Mouse (Mus musculus) liver, postnatal 0 days (tissue): ENCODE data around the gene Gabrg3. TPM values are rescaled to one million over a fixed set of nuclear protein-coding genes. Genes with fewer than 3 reads are reported as not detected.

Source experiments
- ATAC-seq: fragments of 200-750 bp; cut with Nextera tagmentation; 2 replicates; pipeline ENCODE4 v1.8.0; 2017; ENCODE audit warnings: mild to moderate bottlenecking, moderate library complexity
- DNase-seq: peaks from one replicate; pipeline ENCODE4 v3.0.0-alpha.2; 2016
- H3K27ac ChIP-seq: fragments of 300-500 bp; sonication (generic); 2 replicates; pipeline ENCODE4 v1.5.1; 2014; ENCODE audit warnings: antibody characterized with exemption, moderate library complexity, mild to moderate bottlenecking, low read depth
- H3K27me3 ChIP-seq: fragments of 300-500 bp; sonication (generic); 2 replicates; pipeline ENCODE4 v1.6.1; 2014; ENCODE audit warnings: low read length, control low read depth, mixed read lengths; ENCODE audit not compliant: insufficient read depth
- H3K36me3 ChIP-seq: fragments of 300-500 bp; sonication (generic); replicated peaks from 2 replicates; pipeline ENCODE4 v1.6.1; 2014; ENCODE audit warnings: mild to moderate bottlenecking, control low read depth, low read length, moderate library complexity, mixed read lengths; ENCODE audit not compliant: insufficient read depth
- H3K4me1 ChIP-seq: fragments of 300-500 bp; sonication (generic); 2 replicates; pipeline ENCODE4 v1.6.1; 2014; ENCODE audit warnings: antibody characterized with exemption, mild to moderate bottlenecking, control low read depth; ENCODE audit not compliant: insufficient read depth
- H3K4me2 ChIP-seq: fragments of 300-500 bp; sonication (generic); 2 replicates; pipeline ENCODE4 v1.6.1; 2014; ENCODE audit warnings: low read depth, mild to moderate bottlenecking, low read length, moderate library complexity, mixed read lengths
- H3K4me3 ChIP-seq: fragments of 300-500 bp; sonication (generic); 2 replicates; pipeline ENCODE4 v1.5.1; 2014; ENCODE audit warnings: low read depth, low read length
- H3K9ac ChIP-seq: fragments of 300-500 bp; sonication (generic); replicated peaks from 2 replicates; pipeline ENCODE4 v1.6.1; 2014; ENCODE audit warnings: mild to moderate bottlenecking, moderate library complexity
- H3K9me3 ChIP-seq: fragments of 300-500 bp; sonication (generic); 2 replicates; pipeline ENCODE4 v1.6.1; 2016; ENCODE audit warnings: mild to moderate bottlenecking, control low read depth, low read length, mixed read lengths
- CTCF ChIP-seq: sonication (generic); IDR thresholded peaks from 2 replicates; pipeline ENCODE4 v1.5.1; 2016; ENCODE audit warnings: antibody characterized with exemption, low read depth
- EP300 ChIP-seq: IDR thresholded peaks from 2 replicates; pipeline ENCODE4 v1.6.1; 2016; ENCODE audit warnings: antibody characterized with exemption, low read depth, mild to moderate bottlenecking
- WGBS: fragments of 180-500 bp; shearing (Covaris S2); extraction: QIAGEN DNeasy Blood & Tissue Kit; methylation state at CpG from one replicate; pipeline ENCODE4 v1.1.7; 2014; ENCODE audit not compliant: insufficient replicate concordance; 5-methylcytosine and 5-hydroxymethylcytosine counted together
- polyA plus RNA-seq: library from polyadenylated mRNA; unstranded; fragments of >200 nt; fragmentation: Nextera tagmentation; extraction: Ambion mirVana; gene quantifications from 2 replicates; pipeline ENCODE4 v1.2.1, GENCODE M21; 2015

The Gabrg3 gene
- polyA plus RNA-seq, 1 experiment from 2014 or later: not detected

DNA sequence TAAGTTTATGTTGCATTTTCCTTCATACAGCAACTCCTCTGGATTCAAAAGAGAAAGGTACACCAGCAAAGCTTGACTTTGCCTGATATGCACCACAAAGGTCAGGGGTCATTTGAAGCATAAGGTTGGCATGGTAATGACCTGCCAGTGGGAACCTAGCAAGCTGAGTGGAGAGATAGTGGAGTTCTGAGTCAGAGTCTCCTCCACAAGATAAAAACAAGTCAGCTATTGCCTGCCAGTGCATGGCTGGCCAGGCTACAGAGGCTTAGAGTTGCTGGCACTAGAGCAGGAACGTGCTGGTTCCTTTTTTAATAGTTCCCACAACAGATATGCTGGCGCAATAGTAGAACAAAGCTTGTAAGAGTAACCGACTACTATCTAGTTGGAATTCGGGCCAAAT lies 6.6 kb upstream of the Gabrg3 start:
- ATAC-seq (no peak), DNase-seq (no peak)
- Histone ChIP-seq H3K27ac (no peak overlapping the region), H3K27me3 (no peaks in the 10 kb centered on the region), H3K36me3 (no peaks in the 10 kb centered on the region), H3K4me2 (no peak overlapping the region), H3K9ac (no peak overlapping the region), H3K9me3 (no peaks in the 10 kb centered on the region), H3K4me1 (no peaks in the 10 kb centered on the region), H3K4me3 (no peak overlapping the region)
- WGBS: 63% methylated on average over 4 of the region's 4 CpGs
- TF ChIP-seq CTCF: no peak
- TF ChIP-seq EP300: no peak

- ATAC-seq: no peak
- Histone ChIP-seq H3K4me2 (no peak overlapping the region), H3K9me3 (no peaks in the 10 kb centered on the region), H3K27me3 (peaks cover 11% of the 10 kb centered on the region), H3K36me3 (no peaks in the 10 kb centered on the region), H3K9ac (no peak overlapping the region), H3K27ac (no peak overlapping the region), H3K4me1 (no peaks in the 10 kb centered on the region), H3K4me3 (no peak overlapping the region)
- 31% methylated on average over 4 of the region's 4 CpGs for WGBS
- TF ChIP-seq CTCF (no peak), EP300 (no peak)
- DNase-seq: no peak
Observed at GRCm38 (mm10) chr7:57390046-57390445, 3.1 kb upstream of the Gabrg3 start.

- Histone ChIP-seq H3K9ac (no peak overlapping the region), H3K4me2 (0 out of 2 replicates have a peak overlapping the region, but pooled peaks have one; percentile 23), H3K27me3 (peaks cover 11% of the 10 kb centered on the region), H3K4me3 (no peak overlapping the region), H3K4me1 (no peaks in the 10 kb centered on the region), H3K9me3 (no peaks in the 10 kb centered on the region), H3K36me3 (no peaks in the 10 kb centered on the region), H3K27ac (no peak overlapping the region)
- 29% methylated on average over 6 of the region's 6 CpGs for WGBS
- DNase-seq: no peak
- ATAC-seq: no peak
- TF ChIP-seq CTCF: no peak
- no peak for TF ChIP-seq EP300
Observed at GRCm38 (mm10) chr7:57387341-57387654, 310 bp upstream of the Gabrg3 start.

DNA sequence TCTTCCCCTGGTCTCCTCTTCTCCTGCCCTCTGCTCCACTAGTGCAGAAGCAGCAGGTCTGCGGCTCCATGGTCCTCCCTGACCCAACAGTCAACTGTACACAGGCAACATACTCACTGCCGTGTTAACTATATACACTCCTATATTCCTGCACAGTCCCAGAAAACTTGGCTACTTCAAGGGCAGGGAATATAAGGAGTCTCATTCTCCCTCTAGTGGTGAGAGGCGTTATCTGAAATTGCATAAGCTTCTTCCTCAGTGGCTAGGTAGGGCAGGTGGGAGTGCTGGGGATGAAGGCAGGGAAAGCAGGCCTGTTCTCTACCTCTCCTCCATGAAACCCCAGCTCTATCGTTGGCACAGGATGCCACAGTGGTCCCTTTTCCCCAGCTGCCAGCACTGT lies 2.9 kb downstream of the Gabrg3 start:
- Histone ChIP-seq H3K4me3 (no peak overlapping the region), H3K4me1 (no peaks in the 10 kb centered on the region), H3K9me3 (no peaks in the 10 kb centered on the region), H3K27ac (no peak overlapping the region), H3K9ac (no peak overlapping the region), H3K36me3 (no peaks in the 10 kb centered on the region), H3K27me3 (peaks cover 11% of the 10 kb centered on the region), H3K4me2 (no peak overlapping the region)
- TF ChIP-seq CTCF: peak; percentile 31
- no peak for TF ChIP-seq EP300
- no peak for ATAC-seq
- DNase-seq: no peak
- WGBS: 25% methylated on average over 4 of the region's 4 CpGs

DNA sequence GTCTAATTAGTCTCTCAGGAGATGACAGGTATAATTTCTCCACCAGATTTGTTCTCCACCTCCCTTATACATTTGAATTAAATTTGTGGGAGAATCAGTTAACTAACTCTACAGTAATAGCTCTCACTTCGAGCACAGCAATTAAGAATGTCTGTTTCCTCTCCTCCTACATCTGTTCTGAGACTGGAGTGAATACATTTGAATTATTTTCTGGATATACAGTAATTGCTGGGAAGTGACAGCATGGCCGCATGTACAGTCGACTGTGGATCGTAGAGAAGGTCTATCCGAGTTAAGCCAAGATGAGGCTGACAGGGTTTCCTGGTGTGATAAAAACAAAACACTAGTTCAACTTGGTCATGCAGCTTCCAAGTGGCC lies 21.0 kb downstream of the Gabrg3 start:
- H3K9ac ChIP-seq: no peak overlapping the region
- ATAC-seq (no peak), DNase-seq (no peak)
- H3K4me2 ChIP-seq: no peak overlapping the region
- H3K27me3 ChIP-seq: no peaks in the 10 kb centered on the region
- H3K9me3 ChIP-seq: peaks cover 2% of the 10 kb centered on the region; the same call in 1 of the 2 replicates
- 71% methylated on average over 5 of the region's 5 CpGs for WGBS
- no peak for TF ChIP-seq EP300
- TF ChIP-seq CTCF: no peak
- H3K4me1 ChIP-seq: no peaks in the 10 kb centered on the region
- no peak overlapping the region for H3K27ac ChIP-seq
- H3K4me3 ChIP-seq: no peak overlapping the region
- H3K36me3 ChIP-seq: no peaks in the 10 kb centered on the region

GRCm38 (mm10) chr7:57365134-57366012 lies 21.6 kb downstream of the Gabrg3 start:
- Histone ChIP-seq H3K4me3 (no peak overlapping the region), H3K4me1 (no peaks in the 10 kb centered on the region), H3K9me3 (peaks cover 2% of the 10 kb centered on the region; the same call in 1 of the 2 replicates), H3K4me2 (no peak overlapping the region), H3K9ac (no peak overlapping the region), H3K36me3 (no peaks in the 10 kb centered on the region), H3K27me3 (no peaks in the 10 kb centered on the region), H3K27ac (no peak overlapping the region)
- 74% methylated on average over 5 of the region's 5 CpGs for WGBS
- no peak for DNase-seq
- no peak for TF ChIP-seq EP300
- ATAC-seq: no peak

- 60% methylated on average over 6 of the region's 6 CpGs for WGBS
- Histone ChIP-seq H3K36me3 (no peaks in the 10 kb centered on the region), H3K4me2 (no peak overlapping the region), H3K9me3 (peaks cover 2% of the 10 kb centered on the region; the same call in 1 of the 2 replicates), H3K4me3 (no peak overlapping the region), H3K27ac (no peak overlapping the region), H3K4me1 (no peaks in the 10 kb centered on the region), H3K9ac (no peak overlapping the region), H3K27me3 (no peaks in the 10 kb centered on the region)
- ATAC-seq (no peak), DNase-seq (no peak)
- no peak for TF ChIP-seq CTCF
- TF ChIP-seq EP300: no peak
Observed at GRCm38 (mm10) chr7:57363812-57364211, 23.2 kb downstream of the Gabrg3 start.
